Mouse (Mus musculus) B cell, adult 2 months (primary cell): Measurements from ENCODE around the gene Tbl3.

Experiments used
- DNase-seq, 2 experiments: peaks; one replicate each; pipeline ENCODE4 v3.0.0; 2022

Gene Tbl3

GRCm38 (mm10) chr17:24650766-24651165, 56.7 kb downstream of the Tbl3 start:
- DNase-seq = no peak

- DNase-seq = no peak
These were observed 57.3 kb downstream of the Tbl3 start, which contains the start of gene Slc9a3r2 for GRCm38 (mm10) chr17:24650070-24650616. TSS of gene Slc9a3r2 (minus strand) at chr17:24650327.

GRCm38 (mm10) chr17:24649581-24650069, 57.8 kb downstream of the Tbl3 start:
- peak; percentile 21 to 27 for DNase-seq

- DNase-seq = no peak
These were observed 58.6 kb downstream of the Tbl3 start for GRCm38 (mm10) chr17:24648731-24649377.
